Mouse (Mus musculus): ENCODE measurements at regions not wholly inside any gene's neighbourhood (a gene's known extent, or its start where the extent isn't known, plus 50 kb on each side); places are given as distances from the start of the nearest gene placed in this dataset.
"Not testable (repeated sequence)": the region's sequence is repeated elsewhere in the genome, so short reads cannot be mapped to it uniquely, and the experiment has no call there.

DNA sequence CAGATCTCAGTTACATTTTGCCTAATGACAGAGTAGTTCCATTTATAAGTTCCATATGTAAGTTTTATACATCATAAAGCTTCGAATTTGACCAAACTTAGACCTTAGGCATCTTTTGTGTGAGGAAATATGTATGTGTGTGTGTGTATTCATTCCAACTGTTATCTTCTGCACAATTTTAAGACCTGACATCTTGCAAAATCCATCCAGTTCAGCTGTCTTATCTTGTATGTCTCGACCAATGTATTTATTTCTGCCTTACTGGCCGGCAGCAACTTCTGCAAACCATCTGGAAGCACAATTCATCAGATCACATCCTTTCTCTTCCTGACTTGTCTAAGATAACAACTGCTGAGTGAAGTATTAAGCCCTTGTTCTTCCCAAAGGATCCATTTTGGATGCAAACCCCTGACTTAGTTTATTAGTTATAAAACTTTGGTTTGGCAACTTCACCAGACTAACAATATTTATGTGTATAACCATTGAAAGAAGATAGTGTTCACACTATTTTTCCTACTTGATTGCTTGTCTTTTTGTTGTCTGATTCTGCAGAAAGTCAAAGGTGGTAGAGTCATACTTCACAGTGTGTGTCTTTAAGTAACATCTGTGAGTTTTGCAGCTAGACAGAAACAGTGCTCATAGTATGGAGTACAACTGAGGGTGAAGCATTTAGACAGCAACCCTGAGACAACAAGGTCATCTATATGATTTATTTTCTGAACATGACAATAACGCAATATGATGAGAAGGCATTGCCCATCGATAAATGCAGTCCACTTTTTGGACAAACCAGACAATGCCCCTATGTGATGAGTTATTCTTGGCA, 622.0 kb upstream of the Marcks start:
- H3K4me1 ChIP-seq, result no peaks in the 10 kb centered on the region
- no peak overlapping the region for H3K9ac ChIP-seq
- no peaks in the 10 kb centered on the region for H3K27me3 ChIP-seq (replicated peaks)
- no peak overlapping the region for H3K27ac ChIP-seq
- ATAC-seq (ENCODE audit: low FRiP score, low read depth), result no peak
- H3K9me3 ChIP-seq, result no peaks in the 10 kb centered on the region
- H3K36me3 ChIP-seq, result no peaks in the 10 kb centered on the region
- no peak overlapping the region for H3K4me3 ChIP-seq
- no peak overlapping the region for H3K4me2 ChIP-seq (replicated peaks)
- 79% methylated on average over 5 of the region's 5 CpGs for WGBS

GRCm38 (mm10) chr10:37741581-37741980, 602.9 kb upstream of the Marcks start:
- 44% methylated on average over 2 of the region's 2 CpGs for WGBS
- no peaks in the 10 kb centered on the region for H3K27me3 ChIP-seq (replicated peaks)
- no peak for ATAC-seq (ENCODE audit: low FRiP score, low read depth)
- H3K4me2 ChIP-seq (replicated peaks), result no peak overlapping the region
- H3K4me1 ChIP-seq, result no peaks in the 10 kb centered on the region
- no peaks in the 10 kb centered on the region for H3K36me3 ChIP-seq
- no peak overlapping the region for H3K9ac ChIP-seq
- H3K27ac ChIP-seq, result no peak overlapping the region
- no peak overlapping the region for H3K4me3 ChIP-seq
- H3K9me3 ChIP-seq, result no peaks in the 10 kb centered on the region

GRCm38 (mm10) chr10:37739024-37739423, 600.3 kb upstream of the Marcks start:
- no peak for ATAC-seq (ENCODE audit: low FRiP score, low read depth)
- no peaks in the 10 kb centered on the region for H3K9me3 ChIP-seq
- H3K4me2 ChIP-seq (replicated peaks), result no peak overlapping the region
- no peaks in the 10 kb centered on the region for H3K36me3 ChIP-seq
- H3K9ac ChIP-seq, result no peak overlapping the region
- no peaks in the 10 kb centered on the region for H3K4me1 ChIP-seq
- H3K27me3 ChIP-seq (replicated peaks), result no peaks in the 10 kb centered on the region
- WGBS, result 92% methylated on average over 2 of the region's 2 CpGs
- H3K4me3 ChIP-seq, result no peak overlapping the region
- H3K27ac ChIP-seq, result no peak overlapping the region

DNA sequence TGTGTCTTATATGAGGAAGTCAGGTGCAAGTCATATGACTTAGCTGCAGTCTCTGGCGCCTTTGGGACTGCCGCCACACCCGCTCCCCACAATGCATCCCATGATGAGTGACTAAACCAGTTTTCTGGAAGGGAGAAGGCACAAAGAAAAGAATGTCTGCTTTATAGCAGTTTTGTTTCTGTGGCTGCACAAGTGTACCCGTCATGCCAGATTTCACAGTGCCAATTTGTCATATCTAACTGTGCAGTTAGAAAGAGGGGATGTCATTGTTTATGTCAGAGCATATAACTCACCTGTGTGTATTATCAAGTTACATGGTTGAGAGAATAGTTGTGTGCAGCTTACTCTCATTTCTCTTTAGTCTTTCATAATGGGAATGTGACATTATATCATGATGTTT, 586.9 kb upstream of the Marcks start:
- Histone ChIP-seq H3K4me1 (no peaks in the 10 kb centered on the region), H3K9ac (no peak overlapping the region), H3K4me3 (no peak overlapping the region), H3K9me3 (no peaks in the 10 kb centered on the region), H3K4me2 (replicated peaks) (no peak overlapping the region), H3K27me3 (replicated peaks) (no peaks in the 10 kb centered on the region), H3K27ac (no peak overlapping the region), H3K36me3 (no peaks in the 10 kb centered on the region)
- no peak for ATAC-seq (ENCODE audit: low FRiP score, low read depth)
- WGBS, result 70% methylated on average over 4 of the region's 4 CpGs

DNA sequence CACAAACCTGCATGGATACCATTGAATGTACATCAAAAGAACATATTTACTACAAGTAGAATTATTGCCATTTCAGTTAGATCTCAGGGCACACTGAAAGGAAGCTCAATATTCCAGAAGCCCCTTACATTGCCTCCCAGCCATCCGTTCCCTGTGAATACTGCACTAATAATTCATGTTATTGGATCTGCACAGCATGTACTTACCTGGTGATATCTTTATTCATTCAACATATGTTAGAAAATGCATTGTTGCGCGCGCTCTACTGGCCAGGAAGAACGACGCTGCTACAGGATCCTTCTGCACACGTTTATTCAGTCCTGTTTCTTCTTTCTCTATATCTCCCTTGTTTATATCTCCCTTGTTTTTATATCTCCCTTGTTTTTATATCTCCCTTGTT, 586.3 kb upstream of the Marcks start:
- not testable (repeated sequence) for H3K27me3 ChIP-seq (replicated peaks); H3K4me1 ChIP-seq; H3K27ac ChIP-seq; H3K4me3 ChIP-seq; H3K4me2 ChIP-seq (replicated peaks); ATAC-seq (ENCODE audit: low FRiP score, low read depth); H3K9me3 ChIP-seq; H3K9ac ChIP-seq; H3K36me3 ChIP-seq
- WGBS, result 86% methylated on average over 7 of the region's 7 CpGs

DNA sequence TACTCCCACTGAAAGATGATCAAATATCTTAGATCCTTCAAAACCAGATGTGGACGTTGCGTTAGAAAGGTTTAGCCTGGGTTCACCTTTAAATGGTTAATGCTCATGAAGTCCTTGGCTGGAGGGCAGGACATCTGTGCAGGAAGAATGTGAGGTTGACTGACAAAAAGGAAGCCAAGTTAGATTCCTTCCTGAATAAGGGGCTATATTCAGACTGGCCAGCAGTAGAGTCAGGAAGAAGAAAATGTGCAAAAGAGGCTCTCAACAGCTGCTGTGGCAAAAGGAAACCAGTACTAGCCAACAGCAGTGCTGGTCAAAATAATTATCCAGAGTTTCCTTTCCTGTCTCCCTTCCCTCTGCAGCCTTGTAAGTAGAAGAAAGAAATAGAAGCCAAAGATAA, 582.0 kb upstream of the Marcks start:
- Histone ChIP-seq H3K27me3 (replicated peaks) (no peaks in the 10 kb centered on the region), H3K4me2 (replicated peaks) (no peak overlapping the region), H3K36me3 (no peaks in the 10 kb centered on the region), H3K27ac (no peak overlapping the region), H3K9ac (no peak overlapping the region), H3K4me1 (no peaks in the 10 kb centered on the region), H3K4me3 (no peak overlapping the region), H3K9me3 (no peaks in the 10 kb centered on the region)
- 84% methylated on average over 2 of the region's 2 CpGs for WGBS
- ATAC-seq (ENCODE audit: low FRiP score, low read depth), result no peak

GRCm38 (mm10) chr10:37716946-37717345, 578.2 kb upstream of the Marcks start:
- no peak overlapping the region for H3K4me3 ChIP-seq
- no peak overlapping the region for H3K9ac ChIP-seq
- no peaks in the 10 kb centered on the region for H3K27me3 ChIP-seq (replicated peaks)
- no peaks in the 10 kb centered on the region for H3K36me3 ChIP-seq
- no peak overlapping the region for H3K27ac ChIP-seq
- no peak overlapping the region for H3K4me2 ChIP-seq (replicated peaks)
- no peaks in the 10 kb centered on the region for H3K4me1 ChIP-seq
- ATAC-seq (ENCODE audit: low FRiP score, low read depth), result no peak
- H3K9me3 ChIP-seq, result no peaks in the 10 kb centered on the region

GRCm38 (mm10) chr10:37711459-37711858, 572.7 kb upstream of the Marcks start:
- Histone ChIP-seq H3K9me3 (no peaks in the 10 kb centered on the region), H3K36me3 (no peaks in the 10 kb centered on the region), H3K4me3 (no peak overlapping the region), H3K4me1 (no peaks in the 10 kb centered on the region), H3K9ac (no peak overlapping the region), H3K27me3 (replicated peaks) (no peaks in the 10 kb centered on the region), H3K4me2 (replicated peaks) (no peak overlapping the region), H3K27ac (no peak overlapping the region)
- no peak for ATAC-seq (ENCODE audit: low FRiP score, low read depth)

DNA sequence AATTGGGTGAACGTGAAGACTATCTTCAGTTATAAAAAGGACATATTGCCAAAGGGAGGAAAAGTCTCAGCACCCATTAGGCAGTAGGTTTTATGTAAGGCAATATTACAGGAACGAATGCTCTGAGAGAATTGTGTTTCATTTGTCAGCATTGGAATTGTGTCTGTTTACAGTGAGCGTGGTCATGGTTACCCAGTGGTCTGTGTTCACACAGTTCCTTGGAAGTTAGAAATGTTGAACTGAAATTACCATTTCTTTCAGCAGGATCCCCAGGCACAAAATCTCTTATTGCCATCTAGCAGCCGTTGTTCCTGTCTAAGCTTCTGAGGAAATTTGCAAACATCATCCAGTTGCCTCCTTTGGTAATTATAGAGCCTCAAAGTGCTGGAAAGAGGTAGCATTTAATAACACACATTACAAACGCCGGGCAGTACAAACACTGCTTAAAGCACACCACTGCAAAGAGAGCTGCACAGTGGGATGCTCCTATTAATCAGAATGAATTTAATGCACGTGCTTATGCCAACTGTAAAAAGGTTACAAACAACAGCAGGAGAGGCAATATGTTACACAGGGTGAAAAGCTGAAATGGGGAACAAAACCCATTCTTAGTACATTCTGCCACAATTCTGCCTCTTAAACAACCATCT, 555.4 kb upstream of the Marcks start:
- H3K27me3 ChIP-seq (replicated peaks), result no peaks in the 10 kb centered on the region
- no peak overlapping the region for H3K4me2 ChIP-seq (replicated peaks)
- ATAC-seq (ENCODE audit: low FRiP score, low read depth), result no peak
- no peaks in the 10 kb centered on the region for H3K4me1 ChIP-seq
- no peak overlapping the region for H3K9ac ChIP-seq
- no peaks in the 10 kb centered on the region for H3K9me3 ChIP-seq
- WGBS, result 60% methylated on average over 7 of the region's 7 CpGs
- H3K4me3 ChIP-seq, result no peak overlapping the region
- no peaks in the 10 kb centered on the region for H3K36me3 ChIP-seq
- H3K27ac ChIP-seq, result no peak overlapping the region

GRCm38 (mm10) chr10:37692851-37693250, 554.1 kb upstream of the Marcks start:
- Histone ChIP-seq H3K36me3 (no peaks in the 10 kb centered on the region), H3K4me3 (no peak overlapping the region), H3K9me3 (no peaks in the 10 kb centered on the region), H3K27me3 (replicated peaks) (no peaks in the 10 kb centered on the region), H3K9ac (no peak overlapping the region), H3K4me1 (no peaks in the 10 kb centered on the region), H3K27ac (no peak overlapping the region), H3K4me2 (replicated peaks) (no peak overlapping the region)
- no peak for ATAC-seq (ENCODE audit: low FRiP score, low read depth)

DNA sequence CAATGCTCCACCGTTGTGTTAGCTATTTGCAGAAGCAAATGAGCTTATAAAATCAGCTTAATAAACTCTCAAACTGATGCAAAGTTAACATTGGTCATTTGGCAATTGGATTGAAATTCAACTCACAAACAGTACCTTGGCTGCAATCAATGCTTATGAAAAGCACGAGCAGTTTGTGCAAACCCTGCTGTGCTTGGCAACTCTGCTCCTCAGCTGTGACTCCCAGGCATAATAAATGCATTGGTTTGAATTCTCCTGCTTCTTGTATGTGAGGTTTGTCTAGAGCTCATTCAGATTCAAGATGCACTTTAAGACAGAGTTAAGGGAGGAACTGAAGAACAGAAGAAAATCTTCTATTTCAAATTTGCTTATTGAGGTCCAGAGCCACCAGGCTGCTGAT, 553.2 kb upstream of the Marcks start:
- ATAC-seq (ENCODE audit: low FRiP score, low read depth), result no peak
- H3K36me3 ChIP-seq, result no peaks in the 10 kb centered on the region
- no peak overlapping the region for H3K4me3 ChIP-seq
- no peaks in the 10 kb centered on the region for H3K4me1 ChIP-seq
- no peak overlapping the region for H3K27ac ChIP-seq
- no peak overlapping the region for H3K9ac ChIP-seq
- no peaks in the 10 kb centered on the region for H3K9me3 ChIP-seq
- 49% methylated on average over 2 of the region's 2 CpGs for WGBS
- no peaks in the 10 kb centered on the region for H3K27me3 ChIP-seq (replicated peaks)
- no peak overlapping the region for H3K4me2 ChIP-seq (replicated peaks)

DNA sequence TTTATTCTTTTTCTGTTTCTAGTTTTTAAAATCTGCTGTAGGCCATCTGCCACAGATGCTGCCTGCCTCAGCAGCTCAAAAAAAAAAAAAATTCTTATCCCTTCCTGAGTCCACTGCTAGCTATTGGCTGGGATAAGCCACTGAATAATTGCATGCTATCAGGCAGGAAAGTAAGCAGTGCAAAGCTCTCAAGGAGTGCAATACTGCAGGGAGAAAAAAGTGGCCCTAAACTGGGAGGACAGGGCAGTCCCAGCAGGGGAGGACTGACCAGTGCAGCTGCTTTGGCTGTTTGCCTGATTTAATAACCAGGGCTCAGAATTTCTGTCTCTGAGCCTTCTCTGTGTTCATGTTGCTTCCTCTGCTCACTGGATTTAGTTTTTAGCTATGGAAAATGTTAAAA, 544.4 kb upstream of the Marcks start:
- no peaks in the 10 kb centered on the region for H3K4me1 ChIP-seq
- no peak overlapping the region for H3K9ac ChIP-seq
- no peak overlapping the region for H3K4me2 ChIP-seq (replicated peaks)
- no peaks in the 10 kb centered on the region for H3K27me3 ChIP-seq (replicated peaks)
- H3K27ac ChIP-seq, result no peak overlapping the region
- ATAC-seq (ENCODE audit: low FRiP score, low read depth), result no peak
- no peaks in the 10 kb centered on the region for H3K9me3 ChIP-seq
- no peak overlapping the region for H3K4me3 ChIP-seq
- no peaks in the 10 kb centered on the region for H3K36me3 ChIP-seq

GRCm38 (mm10) chr10:37680601-37681000, 541.9 kb upstream of the Marcks start:
- no peaks in the 10 kb centered on the region for H3K27me3 ChIP-seq (replicated peaks)
- H3K4me2 ChIP-seq (replicated peaks), result no peak overlapping the region
- no peaks in the 10 kb centered on the region for H3K9me3 ChIP-seq
- H3K27ac ChIP-seq, result no peak overlapping the region
- H3K36me3 ChIP-seq, result no peaks in the 10 kb centered on the region
- H3K4me3 ChIP-seq, result no peak overlapping the region
- ATAC-seq (ENCODE audit: low FRiP score, low read depth), result no peak
- no peaks in the 10 kb centered on the region for H3K4me1 ChIP-seq
- no peak overlapping the region for H3K9ac ChIP-seq
